In genomic region chr2:5477525-5477924, GRCm38 (mm10) we compare ENCODE assay signal across 23 mouse cellular contexts.
DNase-seq lines count a peak whose midpoint lies in the region; ATAC-seq lines count a peak whose summit lies in the region.
"Had no signal": no experiment of that assay in that cellular context is flagged by ENCODE, and none has a peak within 500 bp of the region (broad histone marks: within the 10 kb centered on the region; RNA-seq: fewer than 3 reads in every experiment).

No protein-coding gene starts in this region.

- H3K27me3 ChIP-seq in embryonic facial prominence, embryonic 11.5 days (ENCODE audit: control insufficient read depth, insufficient read depth, low read length), result no peaks in the 10 kb centered on the region
- H3K27me3 ChIP-seq in embryonic facial prominence, embryonic 10.5 days (replicated peaks; ENCODE audit: low read depth, poor library complexity, severe bottlenecking), result no peaks in the 10 kb centered on the region
- no peaks in the 10 kb centered on the region for H3K27me3 ChIP-seq in midbrain, embryonic 11.5 days (ENCODE audit: control insufficient read depth, insufficient read depth, low read length)
- no peaks in the 10 kb centered on the region for H3K27me3 ChIP-seq in midbrain, embryonic 14.5 days (ENCODE audit: control insufficient read depth, insufficient read depth, low read length)
- H3K27me3 ChIP-seq in embryonic facial prominence, embryonic 14.5 days (replicated peaks; ENCODE audit: control insufficient read depth, insufficient read depth, low read length), result no peaks in the 10 kb centered on the region
- H3K27me3 ChIP-seq: CH12.LX; embryonic facial prominence, embryonic 15.5 days; forebrain, embryonic 12.5 days had no signal

- no peak overlapping the region for H3K9ac ChIP-seq in embryonic facial prominence, embryonic 11.5 days (replicated peaks; ENCODE audit: low read length)
- H3K9ac ChIP-seq in midbrain, embryonic 11.5 days (ENCODE audit: low read length), result no peak overlapping the region
- H3K9ac ChIP-seq in midbrain, embryonic 14.5 days (replicated peaks; ENCODE audit: low read length), result no peak overlapping the region
- H3K9ac ChIP-seq in embryonic facial prominence, embryonic 14.5 days (ENCODE audit: low read depth, low read length), result no peak overlapping the region
- H3K9ac ChIP-seq: embryonic facial prominence, embryonic 15.5 days; forebrain, embryonic 12.5 days had no signal

- peak; percentile 14 for DNase-seq in embryonic facial prominence, embryonic 11.5 days (ENCODE audit: low spot score)
- DNase-seq in embryonic facial prominence, embryonic 10.5 days (ENCODE audit: low spot score), result no peak
- peak; percentile 31 for DNase-seq in midbrain, embryonic 11.5 days (ENCODE audit: low spot score, missing footprints)
- DNase-seq in midbrain, embryonic 14.5 days, result no peak
- peak; percentile 62 for DNase-seq in embryonic facial prominence, embryonic 14.5 days (ENCODE audit: low spot score)
- no peak for DNase-seq in spleen, postnatal 10 days (ENCODE audit: low spot score in 2 of 2)
- DNase-seq: adrenal gland, adult 2 months; adrenal gland, postnatal 10 days; adrenal gland, postnatal 25 days; cerebellum, adult 11 months; cerebellum, adult 18-20 months; cerebellum, adult 8-10 months; cerebellum, adult 9-11 months; cerebellum, postnatal 36 days; embryo, embryonic 11 days had no signal

- no peak overlapping the region for H3K4me3 ChIP-seq in embryonic facial prominence, embryonic 11.5 days (ENCODE audit: low read depth, low read length)
- no peak overlapping the region for H3K4me3 ChIP-seq in embryonic facial prominence, embryonic 10.5 days
- H3K4me3 ChIP-seq in midbrain, embryonic 11.5 days (ENCODE audit: low read depth, low read length), result no peak overlapping the region
- H3K4me3 ChIP-seq in midbrain, embryonic 14.5 days (replicated peaks; ENCODE audit: low read depth, low read length), result no peak overlapping the region
- H3K4me3 ChIP-seq in embryonic facial prominence, embryonic 14.5 days (ENCODE audit: low read depth, low read length), result no peak overlapping the region
- H3K4me3 ChIP-seq: embryonic facial prominence, embryonic 15.5 days; erythroblast, embryonic 14.5 days; forebrain, embryonic 10.5 days; forebrain, embryonic 12.5 days had no signal

- no peaks in the 10 kb centered on the region for H3K36me3 ChIP-seq in embryonic facial prominence, embryonic 11.5 days (replicated peaks; ENCODE audit: control insufficient read depth, insufficient read depth, low read depth, low read length)
- no peaks in the 10 kb centered on the region for H3K36me3 ChIP-seq in embryonic facial prominence, embryonic 10.5 days (replicated peaks)
- no peaks in the 10 kb centered on the region for H3K36me3 ChIP-seq in midbrain, embryonic 11.5 days (ENCODE audit: control insufficient read depth, insufficient read depth, low read length)
- H3K36me3 ChIP-seq in midbrain, embryonic 14.5 days (ENCODE audit: control insufficient read depth, insufficient read depth, low read length), result no peaks in the 10 kb centered on the region
- no peaks in the 10 kb centered on the region for H3K36me3 ChIP-seq in embryonic facial prominence, embryonic 14.5 days (ENCODE audit: control insufficient read depth, insufficient read depth, low read length)
- H3K36me3 ChIP-seq: embryonic facial prominence, embryonic 15.5 days; forebrain, embryonic 10.5 days; forebrain, embryonic 12.5 days had no signal

- H3K4me1 ChIP-seq in embryonic facial prominence, embryonic 11.5 days (ENCODE audit: control insufficient read depth, insufficient read depth, low read length), result no peaks in the 10 kb centered on the region
- H3K4me1 ChIP-seq in embryonic facial prominence, embryonic 10.5 days, result no peaks in the 10 kb centered on the region; the same call in 1 of the 2 replicates
- no peaks in the 10 kb centered on the region for H3K4me1 ChIP-seq in midbrain, embryonic 11.5 days (ENCODE audit: control insufficient read depth, insufficient read depth, low read length)
- H3K4me1 ChIP-seq in midbrain, embryonic 14.5 days (ENCODE audit: control insufficient read depth, insufficient read depth, low read length), result no peaks in the 10 kb centered on the region
- H3K4me1 ChIP-seq in embryonic facial prominence, embryonic 14.5 days (ENCODE audit: control insufficient read depth, insufficient read depth, low read length), result no peaks in the 10 kb centered on the region
- H3K4me1 ChIP-seq: embryonic facial prominence, embryonic 15.5 days; forebrain, embryonic 10.5 days; forebrain, embryonic 12.5 days had no signal

- H3K9me3 ChIP-seq in embryonic facial prominence, embryonic 11.5 days (replicated peaks; ENCODE audit: control insufficient read depth, low read length), result no peaks in the 10 kb centered on the region
- no peaks in the 10 kb centered on the region for H3K9me3 ChIP-seq in embryonic facial prominence, embryonic 10.5 days
- no peaks in the 10 kb centered on the region for H3K9me3 ChIP-seq in midbrain, embryonic 11.5 days (ENCODE audit: control insufficient read depth, low read length)
- no peaks in the 10 kb centered on the region for H3K9me3 ChIP-seq in midbrain, embryonic 14.5 days (ENCODE audit: control insufficient read depth, low read length)
- no peaks in the 10 kb centered on the region for H3K9me3 ChIP-seq in embryonic facial prominence, embryonic 14.5 days (ENCODE audit: control insufficient read depth, low read length)
- H3K9me3 ChIP-seq: embryonic facial prominence, embryonic 15.5 days; forebrain, embryonic 10.5 days; forebrain, embryonic 12.5 days had no signal

- WGBS in embryonic facial prominence, embryonic 11.5 days, result 78% methylated on average over 1 of the region's 1 CpGs
- 73% methylated on average over 1 of the region's 1 CpGs for WGBS in embryonic facial prominence, embryonic 10.5 days
- WGBS in midbrain, embryonic 11.5 days, result 85% methylated on average over 1 of the region's 1 CpGs
- 73% methylated on average over 1 of the region's 1 CpGs for WGBS in midbrain, embryonic 14.5 days
- 72% methylated on average over 1 of the region's 1 CpGs for WGBS in embryonic facial prominence, embryonic 14.5 days

- H3K4me2 ChIP-seq in embryonic facial prominence, embryonic 11.5 days (ENCODE audit: low read depth, low read length), result no peak overlapping the region
- no peak overlapping the region for H3K4me2 ChIP-seq in midbrain, embryonic 11.5 days
- H3K4me2 ChIP-seq in midbrain, embryonic 14.5 days (ENCODE audit: low read length), result no peak overlapping the region
- no peak overlapping the region for H3K4me2 ChIP-seq in embryonic facial prominence, embryonic 14.5 days (ENCODE audit: low read depth, low read length)
- H3K4me2 ChIP-seq: embryonic facial prominence, embryonic 15.5 days; forebrain, embryonic 12.5 days had no signal

- ATAC-seq in embryonic facial prominence, embryonic 11.5 days (replicated peaks; ENCODE audit: insufficient number of reproducible peaks, low FRiP score, low TSS enrichment, low read depth), result no peak
- no peak for ATAC-seq in midbrain, embryonic 11.5 days (ENCODE audit: low FRiP score)
- ATAC-seq in midbrain, embryonic 14.5 days (ENCODE audit: low FRiP score, low TSS enrichment), result no peak
- peak; percentile 68; the same call in 1 of the 2 replicates for ATAC-seq in embryonic facial prominence, embryonic 14.5 days (ENCODE audit: low read depth)
- ATAC-seq: CD4-positive, CD25-positive, alpha-beta regulatory T cell, adult 4 months; forebrain, embryonic 14.5 days; forebrain, embryonic 16.5 days had no signal

- no peak overlapping the region for H3K27ac ChIP-seq in embryonic facial prominence, embryonic 11.5 days (replicated peaks; ENCODE audit: low read depth, low read length)
- no peak overlapping the region for H3K27ac ChIP-seq in embryonic facial prominence, embryonic 10.5 days (replicated peaks)
- H3K27ac ChIP-seq in midbrain, embryonic 11.5 days (ENCODE audit: low read depth, low read length), result no peak overlapping the region
- H3K27ac ChIP-seq in midbrain, embryonic 14.5 days (replicated peaks; ENCODE audit: low read depth, low read length), result no peak overlapping the region
- no peak overlapping the region for H3K27ac ChIP-seq in embryonic facial prominence, embryonic 14.5 days (replicated peaks; ENCODE audit: low read depth, low read length)
- H3K27ac ChIP-seq: embryonic facial prominence, embryonic 15.5 days; forebrain, embryonic 10.5 days; forebrain, embryonic 12.5 days had no signal

Comparison
In these comparisons a context has a peak if more than half of its experiments do, and no peak if none do; other contexts are left out.
1. DNase-seq: peak in embryonic facial prominence, embryonic 11.5 days (single experiment), midbrain, embryonic 11.5 days (single experiment) and embryonic facial prominence, embryonic 14.5 days (single experiment); none in embryonic facial prominence, embryonic 10.5 days (single experiment), midbrain, embryonic 14.5 days (single experiment) and spleen, postnatal 10 days (0 of 2).